Mouse (Mus musculus) spleen, adult 2 months (tissue): ENCODE data around the gene Slc35f5.

Experiments used
- CTCF ChIP-seq: fragments of 200-500 bp; IDR thresholded peaks from 2 replicates; pipeline ENCODE4 v1.5.1; 2011; ENCODE audit warnings: mild to moderate bottlenecking, inconsistent platforms; ENCODE audit not compliant: insufficient read depth, insufficient read length, insufficient replicate concordance; ENCODE audit errors: extremely low read depth
- POLR2A ChIP-seq: fragments of 200-500 bp; IDR thresholded peaks from 2 replicates; pipeline ENCODE4 v1.6.1; 2011; ENCODE audit warnings: low read depth, low read length, inconsistent platforms

DNA sequence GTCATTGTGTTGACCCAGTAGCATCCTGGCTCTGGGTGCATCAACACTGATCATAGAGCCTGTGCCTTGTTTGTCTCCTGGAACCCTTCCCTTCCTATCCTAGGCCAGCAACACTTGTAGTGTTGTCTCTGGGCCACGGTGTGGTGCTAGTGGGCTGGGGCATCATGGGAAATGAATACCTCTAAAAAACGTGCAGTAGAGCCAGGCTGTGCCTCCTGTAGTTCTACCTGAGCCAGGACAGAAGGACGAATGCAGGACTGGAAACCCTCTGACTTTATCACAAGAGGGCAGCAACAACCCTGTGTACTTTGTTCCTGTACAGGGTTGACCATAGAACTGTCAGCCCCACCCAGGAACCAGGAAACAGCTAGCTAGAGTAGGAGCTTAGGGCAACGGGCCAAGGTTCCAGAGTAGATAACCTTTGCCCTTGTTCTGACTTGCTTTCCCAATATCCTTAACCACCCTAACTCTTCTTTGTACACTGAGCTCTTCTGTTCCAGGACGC is 41.2 kb upstream of the Slc35f5 start:
- TF ChIP-seq CTCF, result peak; percentile 18; the same call in 1 of the 2 replicates
- no peak for TF ChIP-seq POLR2A
